Mouse (Mus musculus) MEL (cell line): ENCODE data around the gene Rnf169. TPM values are rescaled to one million over a fixed set of nuclear protein-coding genes. Genes with fewer than 3 reads are reported as not detected.

Experiments used
- DNase-seq: peaks from one replicate; pipeline ENCODE4 v3.0.0; 2011; ENCODE audit warnings: low read depth, low spot score
- H3K27ac ChIP-seq: 2 replicates; pipeline ENCODE4 v1.5.1; 2012; ENCODE audit warnings: low read depth, mild to moderate bottlenecking, control low read depth, low read length, moderate library complexity; ENCODE audit not compliant: control insufficient read depth
- H3K27me3 ChIP-seq, 2 experiments: fragments of 150-350 bp in 1 of 2; sonication (generic) in 1 of 2; 2 replicates each; pipeline ENCODE4 v1.6.1; 2012; ENCODE audit warnings: low read length in 2 of 2, mild to moderate bottlenecking in 2 of 2, improper control_type of control experiment in 1 of 2, moderate library complexity in 1 of 2; ENCODE audit not compliant: insufficient read depth in 2 of 2, control insufficient read depth in 1 of 2
- H3K36me3 ChIP-seq, 2 experiments: 2 replicates each; pipeline ENCODE4 v1.6.1; 2012 to 2014; ENCODE audit warnings: low read length in 2 of 2, improper control_type of control experiment in 1 of 2, inconsistent platforms in 1 of 2, mild to moderate bottlenecking in 1 of 2; ENCODE audit not compliant: insufficient read depth in 2 of 2, control insufficient read depth in 1 of 2
- H3K4me1 ChIP-seq, 2 experiments: fragments of 150-350 bp in 1 of 2; sonication (generic) in 1 of 2; 2 replicates each; pipeline ENCODE4 v1.6.1; 2012; ENCODE audit warnings: low read length in 2 of 2, improper control_type of control experiment in 1 of 2, mild to moderate bottlenecking in 1 of 2; ENCODE audit not compliant: insufficient read depth in 2 of 2, control insufficient read depth in 1 of 2
- H3K4me3 ChIP-seq, 2 experiments: fragments of 150-350 bp in 1 of 2; sonication (generic) in 1 of 2; 2 replicates each; pipeline ENCODE4 v1.5.1; 2012; ENCODE audit warnings: low read depth in 2 of 2, low read length in 2 of 2, mild to moderate bottlenecking in 2 of 2, moderate library complexity in 2 of 2, control low read depth in 1 of 2, improper control_type of control experiment in 1 of 2; ENCODE audit not compliant: control insufficient read depth in 1 of 2, insufficient read depth in 1 of 2
- H3K79me2 ChIP-seq: 2 replicates; pipeline ENCODE4 v1.6.1; 2012; ENCODE audit warnings: mild to moderate bottlenecking, low read length, moderate library complexity; ENCODE audit not compliant: control insufficient read depth, poor library complexity, insufficient read depth
- H3K9ac ChIP-seq: 2 replicates; pipeline ENCODE4 v1.6.1; 2012; ENCODE audit warnings: low read depth, mild to moderate bottlenecking, control low read depth, low read length, moderate library complexity; ENCODE audit not compliant: control insufficient read depth, poor library complexity, severe bottlenecking
- H3K9me3 ChIP-seq: fragments of 150-350 bp; sonication (generic); replicated peaks from 2 replicates; pipeline ENCODE4 v1.6.1; 2012; ENCODE audit warnings: mild to moderate bottlenecking, low read length, improper control_type of control experiment, moderate library complexity; ENCODE audit not compliant: insufficient read depth
- BHLHE40 ChIP-seq: IDR thresholded peaks from 2 replicates; pipeline ENCODE4 v1.6.1; 2012; ENCODE audit warnings: low read depth, mild to moderate bottlenecking, inconsistent platforms, low read length, improper control_type of control experiment, borderline replicate concordance
- CHD1 ChIP-seq: IDR thresholded peaks from 2 replicates; pipeline ENCODE4 v1.6.1; 2012; ENCODE audit warnings: low read depth, mild to moderate bottlenecking, inconsistent platforms, low read length, improper control_type of control experiment
- CHD2 ChIP-seq: IDR thresholded peaks from 2 replicates; pipeline ENCODE4 v1.6.1; 2011; ENCODE audit warnings: low read length, improper control_type of control experiment
- CTCF ChIP-seq, 3 experiments: IDR thresholded peaks in 2 of 3; conservative IDR thresholded peaks in 1 of 3; 2 replicates each; pipeline ENCODE4 v1.5.1; 2011 to 2012; ENCODE audit warnings: low read length in 3 of 3, low read depth in 2 of 3, mild to moderate bottlenecking in 2 of 3, improper control_type of control experiment in 1 of 3, inconsistent platforms in 1 of 3, mixed read lengths in 1 of 3, moderate library complexity in 1 of 3; ENCODE audit not compliant: control insufficient read depth in 1 of 3, insufficient read depth in 1 of 3, poor library complexity in 1 of 3, severe bottlenecking in 1 of 3
- E2F4 ChIP-seq: IDR thresholded peaks from 2 replicates; pipeline ENCODE4 v1.6.1; 2011; ENCODE audit warnings: low read depth, low read length, improper control_type of control experiment, borderline replicate concordance
- ELF1 ChIP-seq: IDR thresholded peaks from 2 replicates; pipeline ENCODE4 v1.6.1; 2014; ENCODE audit warnings: low read depth, mild to moderate bottlenecking, inconsistent platforms, low read length, improper control_type of control experiment, moderate library complexity
- EP300 ChIP-seq, 2 experiments: IDR thresholded peaks; 2 replicates each; pipeline ENCODE4 v1.6.1; 2011; ENCODE audit warnings: improper control_type of control experiment in 2 of 2, low read length in 2 of 2, low read depth in 1 of 2, mild to moderate bottlenecking in 1 of 2
- ETS1 ChIP-seq: IDR thresholded peaks from 2 replicates; pipeline ENCODE4 v1.6.1; 2012; ENCODE audit warnings: low read depth, mild to moderate bottlenecking, inconsistent platforms, low read length, improper control_type of control experiment, moderate library complexity
- GABPA ChIP-seq: IDR thresholded peaks from 2 replicates; pipeline ENCODE4 v1.6.1; 2012; ENCODE audit warnings: low read depth, mild to moderate bottlenecking, inconsistent platforms, low read length, improper control_type of control experiment, moderate library complexity
- GATA1 ChIP-seq: IDR thresholded peaks from 2 replicates; pipeline ENCODE4 v1.6.1; 2011; ENCODE audit warnings: low read depth, low read length, improper control_type of control experiment
- HCFC1 ChIP-seq: IDR thresholded peaks from 2 replicates; pipeline ENCODE4 v1.6.1; 2012; ENCODE audit warnings: low read depth, mild to moderate bottlenecking, inconsistent platforms, low read length, improper control_type of control experiment, moderate library complexity
- JUND ChIP-seq: IDR thresholded peaks from 2 replicates; pipeline ENCODE4 v1.6.1; 2011; ENCODE audit warnings: low read depth, mild to moderate bottlenecking, improper control_type of control experiment, low read length
- KAT2A ChIP-seq: conservative IDR thresholded peaks from 2 replicates; pipeline ENCODE4 v1.6.1; 2012; ENCODE audit warnings: low read depth, low read length, improper control_type of control experiment, inconsistent platforms
- MAFK ChIP-seq: IDR thresholded peaks from 2 replicates; pipeline ENCODE4 v1.6.1; 2011; ENCODE audit warnings: low read depth, mild to moderate bottlenecking, low read length, improper control_type of control experiment, borderline replicate concordance
- MAX ChIP-seq: IDR thresholded peaks from 2 replicates; pipeline ENCODE4 v1.6.1; 2011; ENCODE audit warnings: low read length, improper control_type of control experiment
- MAZ ChIP-seq: IDR thresholded peaks from 2 replicates; pipeline ENCODE4 v1.6.1; 2012; ENCODE audit warnings: low read depth, mild to moderate bottlenecking, inconsistent platforms, low read length, improper control_type of control experiment
- MEF2A ChIP-seq: IDR thresholded peaks from 2 replicates; pipeline ENCODE4 v1.6.1; 2014; ENCODE audit warnings: low read depth, mild to moderate bottlenecking, inconsistent platforms, low read length, improper control_type of control experiment; ENCODE audit not compliant: poor library complexity, insufficient replicate concordance, severe bottlenecking; ENCODE audit errors: extremely low read depth
- MYC ChIP-seq: IDR thresholded peaks from 2 replicates; pipeline ENCODE4 v1.6.1; 2011; ENCODE audit warnings: low read depth, mild to moderate bottlenecking, low read length, improper control_type of control experiment, moderate library complexity
- NELFE ChIP-seq: IDR thresholded peaks from 2 replicates; pipeline ENCODE4 v1.6.1; 2011; ENCODE audit warnings: low read depth, low read length, improper control_type of control experiment
- NRF1 ChIP-seq: IDR thresholded peaks from 2 replicates; pipeline ENCODE4 v1.6.1; 2014; ENCODE audit warnings: low read depth, mild to moderate bottlenecking, inconsistent platforms, low read length, improper control_type of control experiment, moderate library complexity; ENCODE audit not compliant: poor library complexity, insufficient read depth, severe bottlenecking
- POLR2A ChIP-seq, 2 experiments: IDR thresholded peaks; 2 replicates each; pipeline ENCODE4 v1.6.1; 2011 to 2012; ENCODE audit warnings: low read length in 2 of 2, mild to moderate bottlenecking in 2 of 2, control low read depth in 1 of 2, improper control_type of control experiment in 1 of 2, low read depth in 1 of 2, moderate library complexity in 1 of 2; ENCODE audit not compliant: control insufficient read depth in 1 of 2, insufficient read depth in 1 of 2, poor library complexity in 1 of 2
- POLR2AphosphoS2 ChIP-seq: IDR thresholded peaks from 2 replicates; pipeline ENCODE4 v1.6.1; 2011; ENCODE audit warnings: low read length, improper control_type of control experiment
- POLR2AphosphoS5 ChIP-seq: IDR thresholded peaks from 2 replicates; pipeline ENCODE4 v1.6.1; 2012; ENCODE audit warnings: low read depth, borderline replicate concordance, mild to moderate bottlenecking, inconsistent platforms, low read length, moderate library complexity, mixed read lengths
- RAD21 ChIP-seq: IDR thresholded peaks from 2 replicates; pipeline ENCODE4 v1.6.1; 2011; ENCODE audit warnings: mild to moderate bottlenecking, low read depth, low read length, improper control_type of control experiment
- RCOR1 ChIP-seq: IDR thresholded peaks from 2 replicates; pipeline ENCODE4 v1.6.1; 2012; ENCODE audit warnings: low read depth, mild to moderate bottlenecking, inconsistent platforms, low read length, improper control_type of control experiment
- SIN3A ChIP-seq: IDR thresholded peaks from 2 replicates; pipeline ENCODE4 v1.6.1; 2012; ENCODE audit warnings: low read length, improper control_type of control experiment, inconsistent platforms
- SMC3 ChIP-seq: IDR thresholded peaks from 2 replicates; pipeline ENCODE4 v1.6.1; 2011; ENCODE audit warnings: low read depth, low read length, improper control_type of control experiment
- TAL1 ChIP-seq: IDR thresholded peaks from 2 replicates; pipeline ENCODE4 v1.6.1; 2012; ENCODE audit warnings: mild to moderate bottlenecking, inconsistent platforms, low read length, moderate library complexity, mixed read lengths
- TBP ChIP-seq: IDR thresholded peaks from 2 replicates; pipeline ENCODE4 v1.8.0; 2011; ENCODE audit warnings: low read depth, low read length, improper control_type of control experiment
- TCF12 ChIP-seq: IDR thresholded peaks from 2 replicates; pipeline ENCODE4 v1.6.1; 2014; ENCODE audit warnings: low read depth, mild to moderate bottlenecking, inconsistent platforms, low read length, improper control_type of control experiment, moderate library complexity
- UBTF ChIP-seq: IDR thresholded peaks from 2 replicates; pipeline ENCODE4 v1.6.1; 2012; ENCODE audit warnings: low read depth, mild to moderate bottlenecking, inconsistent platforms, low read length, improper control_type of control experiment, moderate library complexity, borderline replicate concordance; ENCODE audit not compliant: insufficient read depth
- USF1 ChIP-seq: IDR thresholded peaks from 2 replicates; pipeline ENCODE4 v1.6.1; 2014; ENCODE audit warnings: low read depth, mild to moderate bottlenecking, inconsistent platforms, low read length, improper control_type of control experiment, moderate library complexity
- USF2 ChIP-seq, 2 experiments: IDR thresholded peaks; 2 replicates each; pipeline ENCODE4 v1.6.1; 2011 to 2012; ENCODE audit warnings: improper control_type of control experiment in 2 of 2, low read length in 2 of 2, borderline replicate concordance in 1 of 2, inconsistent platforms in 1 of 2, low read depth in 1 of 2, mild to moderate bottlenecking in 1 of 2; ENCODE audit not compliant: insufficient read depth in 1 of 2
- ZC3H11A ChIP-seq: IDR thresholded peaks from 2 replicates; pipeline ENCODE4 v1.6.1; 2012; ENCODE audit warnings: low read depth, mild to moderate bottlenecking, inconsistent platforms, low read length, improper control_type of control experiment
- ZKSCAN1 ChIP-seq: IDR thresholded peaks from 2 replicates; pipeline ENCODE4 v1.6.1; 2012; ENCODE audit warnings: low read depth, mild to moderate bottlenecking, inconsistent platforms, low read length, improper control_type of control experiment, moderate library complexity
- ZMIZ1 ChIP-seq: IDR thresholded peaks from 2 replicates; pipeline ENCODE4 v1.6.1; 2012; ENCODE audit warnings: low read depth, mild to moderate bottlenecking, inconsistent platforms, low read length, improper control_type of control experiment, moderate library complexity
- ZNF384 ChIP-seq: IDR thresholded peaks from 2 replicates; pipeline ENCODE4 v1.6.1; 2012; ENCODE audit warnings: low read depth, mild to moderate bottlenecking, inconsistent platforms, low read length, improper control_type of control experiment
- polyA plus RNA-seq, 2 experiments: library from polyadenylated mRNA; stranded (reverse) in 1 of 2; unstranded in 1 of 2; fragments of >175 nt in 1 of 2; fragments of >200 nt in 1 of 2; gene quantifications; 2 replicates each; pipeline versions ENCODE4 v1.2.1 to v1.2.4; 2012; ENCODE audit warnings: low replicate concordance in 2 of 2, low read depth in 1 of 2; ENCODE audit not compliant: insufficient read length in 2 of 2, insufficient read depth in 1 of 2, missing spikeins in 1 of 2
- total RNA-seq: library from RNA; depleted of rRNA; stranded (reverse); fragments of 300-350 nt; gene quantifications from 2 replicates; pipeline ENCODE4 v1.2.3, GENCODE M21; 2012

Rnf169 gene
- total and polyA plus RNA-seq, 3 experiments: 6.2 to 7.2 TPM; not detected in 1

GRCm38 (mm10) chr7:99873965-99874364, 106.3 kb downstream of the Rnf169 start:
- Histone ChIP-seq H3K4me3 (no peak overlapping the region), H3K4me1 (peaks cover 11 to 17% of the 10 kb centered on the region in 2 experiments), H3K79me2 (no peaks in the 10 kb centered on the region), H3K36me3 (peaks cover 0 to 16% of the 10 kb centered on the region in 2 experiments; a peak in 2 of 4 replicates), H3K27me3 (no peaks in the 10 kb centered on the region), H3K9ac (peak overlapping the region; percentile 39), H3K9me3 (no peaks in the 10 kb centered on the region), H3K27ac (peak overlapping the region; percentile 89)
- DNase-seq: peak; percentile 75
- 0 out of 4 replicates have a peak, but pooled peaks of 1 of the 2 experiments have one; percentile 35 for TF ChIP-seq POLR2A (IDR thresholded peaks at IDR 0.05; ENCODE audit: control insufficient read depth in 1 of 2, insufficient read depth in 1 of 2, low read depth in 1 of 2, low read length in 2 of 2, poor library complexity in 1 of 2)
- TF ChIP-seq USF2 (IDR thresholded peaks at IDR 0.05; ENCODE audit: borderline replicate concordance in 1 of 2, insufficient read depth in 1 of 2, low read depth in 1 of 2, low read length in 2 of 2): no peak
- TF ChIP-seq RAD21: no peak
- TF ChIP-seq SMC3: no peak
- no peak for TF ChIP-seq E2F4
- TF ChIP-seq ETS1: peak; percentile 79
- TF ChIP-seq MAZ: peak; percentile 51; the same call in 1 of the 2 replicates
- TF ChIP-seq POLR2AphosphoS2: no peak
- TF ChIP-seq JUND: no peak
- TF ChIP-seq TAL1: no peak
- no peak for TF ChIP-seq NRF1
- no peak for TF ChIP-seq MAFK
- peak; percentile 74 for TF ChIP-seq SIN3A
- peak; percentile 38; the same call in 1 of the 2 replicates for TF ChIP-seq RCOR1
- TF ChIP-seq MYC: peak; percentile 70; the same call in 1 of the 2 replicates
- TF ChIP-seq EP300 (IDR thresholded peaks at IDR 0.05; ENCODE audit: low read depth in 1 of 2, low read length in 2 of 2): peak; percentile 75 to 85
- TF ChIP-seq MAX: peak; percentile 50; the same call in 1 of the 2 replicates
- TF ChIP-seq TBP: 0 out of 2 replicates have a peak, but pooled peaks have one; percentile 16
- no peak for TF ChIP-seq CTCF (IDR thresholded peaks at IDR 0.05 in 2 of 3, conservative IDR thresholded peaks at IDR 0.05 in 1 of 3; ENCODE audit: control insufficient read depth in 1 of 3, insufficient read depth in 1 of 3, low read depth in 2 of 3, low read length in 3 of 3, poor library complexity in 1 of 3, severe bottlenecking in 1 of 3)
- TF ChIP-seq HCFC1: peak; percentile 57; the same call in 1 of the 2 replicates
- no peak for TF ChIP-seq GABPA
- TF ChIP-seq KAT2A: no peak
- no peak for TF ChIP-seq CHD2
- TF ChIP-seq NELFE: peak; percentile 40
- no peak for TF ChIP-seq ZNF384
- no peak for TF ChIP-seq MEF2A
- TF ChIP-seq BHLHE40: no peak
- peak; percentile 70 for TF ChIP-seq TCF12
- TF ChIP-seq ZC3H11A: no peak
- TF ChIP-seq GATA1: peak; percentile 80
- TF ChIP-seq ZMIZ1: no peak
- no peak for TF ChIP-seq CHD1
- TF ChIP-seq ELF1: no peak
- no peak for TF ChIP-seq UBTF
- TF ChIP-seq POLR2AphosphoS5: no peak
- TF ChIP-seq ZKSCAN1: 0 out of 2 replicates have a peak, but pooled peaks have one; percentile 39
- no peak for TF ChIP-seq USF1
